Mouse (Mus musculus) embryo, embryonic 10 days (tissue): ENCODE measurements around the gene Glrx2.
A peak's percentile ranks its signal among the peaks of the same experiment; 100 is the strongest.
"Not testable (repeated sequence)": the region's sequence is repeated elsewhere in the genome, so short reads cannot be mapped to it uniquely, and the experiment has no call there.

Experiments used
- DNase-seq: peaks from one replicate; pipeline ENCODE4 v3.0.0-alpha.2; 2015; ENCODE audit warnings: low spot score

The Glrx2 gene

DNA sequence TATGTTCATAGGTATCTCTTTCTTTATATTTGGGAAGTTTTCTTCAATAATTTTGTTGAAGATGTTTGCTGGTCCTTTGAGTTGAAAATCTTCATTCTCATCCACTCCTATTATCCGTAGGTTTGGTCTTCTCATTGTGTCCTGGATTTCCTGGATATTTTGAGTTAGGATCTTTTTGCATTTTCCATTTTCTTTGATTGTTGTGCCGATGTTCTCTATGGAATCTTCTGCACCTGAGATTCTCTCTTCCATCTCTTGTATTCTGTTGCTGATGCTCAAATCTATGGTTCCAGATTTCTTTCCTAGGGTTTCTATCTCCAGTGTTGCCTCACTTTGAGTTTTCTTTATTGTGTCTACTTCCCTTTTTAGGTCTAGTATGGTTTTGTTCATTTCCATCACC, at the start of gene Glrx2:
Gene Glrx2, plus strand, starts transcription at position 301 of the 400 bp plus-strand sequence.
- DNase-seq: not testable (repeated sequence)

DNA sequence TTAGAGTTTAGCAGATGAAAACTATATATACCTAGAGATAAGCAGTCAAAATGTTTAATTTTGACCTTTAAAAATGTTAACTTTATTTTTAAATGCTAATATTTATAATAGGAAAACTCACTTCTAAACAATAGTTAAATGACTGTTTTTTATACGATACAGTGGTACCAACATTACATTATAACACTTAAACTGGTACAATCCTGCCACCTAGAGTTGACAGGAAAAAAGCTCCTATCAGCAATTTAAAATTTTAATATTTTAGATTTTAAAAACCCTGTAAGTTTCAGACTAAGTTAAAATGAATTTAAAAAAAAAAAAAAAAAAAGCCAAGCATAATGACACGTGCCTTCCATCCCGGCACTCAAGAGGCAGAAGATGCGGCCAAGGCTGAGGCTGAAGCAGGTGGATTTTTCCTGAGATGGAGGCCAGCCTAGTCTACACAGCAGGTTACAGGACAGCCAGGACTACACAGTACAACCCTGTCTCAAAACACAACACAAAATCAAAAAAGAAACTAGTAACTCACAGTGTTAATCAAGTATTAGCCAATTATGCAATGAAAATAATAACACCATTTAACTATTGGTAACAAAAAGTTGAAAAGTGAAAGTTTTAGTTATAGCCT, 40.3 kb upstream of the Glrx2 start:
- DNase-seq: no peak

DNA sequence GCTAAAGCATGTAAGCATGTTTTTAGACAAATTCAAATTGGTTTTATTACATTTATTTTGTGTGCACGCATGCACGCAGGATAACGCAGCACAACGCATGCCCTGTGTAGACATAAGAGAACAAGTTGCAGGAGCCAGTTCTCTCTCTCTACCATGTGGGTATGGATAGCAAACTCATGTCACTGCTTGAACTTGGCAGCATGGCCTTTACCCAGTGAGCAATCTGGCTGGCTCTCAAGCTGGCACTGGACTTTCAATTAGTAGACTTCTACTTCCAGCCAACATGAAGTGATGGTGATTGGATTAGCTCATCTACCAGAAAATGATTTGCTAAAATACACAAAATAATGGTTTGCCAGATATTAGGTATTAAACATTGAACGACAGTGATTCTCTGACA, 35.0 kb upstream of the Glrx2 start:
- DNase-seq: no peak

DNA sequence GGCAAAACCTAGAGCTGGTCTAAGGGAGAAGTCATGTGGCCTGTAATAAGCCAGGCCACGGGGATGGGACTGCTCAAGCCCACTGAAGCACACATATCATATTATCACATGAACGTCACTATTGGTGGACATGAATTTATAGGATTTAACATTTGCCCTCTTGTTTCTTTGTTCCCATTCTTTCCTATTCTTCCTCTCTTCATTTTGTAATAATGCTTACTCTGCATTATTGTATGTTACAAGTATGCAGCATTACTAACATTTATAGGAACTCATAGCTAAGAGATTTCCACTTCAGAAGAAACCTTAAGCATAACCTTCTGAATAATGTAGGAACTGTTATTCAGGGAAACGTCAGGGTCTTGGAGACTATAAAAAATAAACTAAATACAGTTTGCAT, 31.3 kb upstream of the Glrx2 start:
- DNase-seq: no peak

DNA sequence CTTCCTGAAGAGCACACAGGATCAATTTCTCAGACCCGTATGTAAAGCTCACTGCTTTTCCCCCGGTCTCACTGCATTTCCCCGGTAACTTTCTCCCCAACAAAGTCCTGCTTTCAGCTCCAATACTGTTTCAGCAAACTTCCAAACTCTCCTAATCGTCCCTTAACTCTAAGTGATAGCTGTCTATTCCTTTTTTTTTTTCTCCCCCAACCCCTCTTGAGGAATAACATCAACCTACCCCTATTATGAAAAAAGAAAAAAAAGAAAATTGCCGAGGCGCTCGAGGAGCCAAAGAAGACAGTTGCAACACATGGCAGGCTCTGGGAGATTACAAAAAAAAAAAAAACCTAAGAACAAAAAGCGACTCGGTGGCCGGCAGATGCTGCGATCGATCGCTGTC, 14.4 kb upstream of the Glrx2 start:
- no peak for DNase-seq

DNA sequence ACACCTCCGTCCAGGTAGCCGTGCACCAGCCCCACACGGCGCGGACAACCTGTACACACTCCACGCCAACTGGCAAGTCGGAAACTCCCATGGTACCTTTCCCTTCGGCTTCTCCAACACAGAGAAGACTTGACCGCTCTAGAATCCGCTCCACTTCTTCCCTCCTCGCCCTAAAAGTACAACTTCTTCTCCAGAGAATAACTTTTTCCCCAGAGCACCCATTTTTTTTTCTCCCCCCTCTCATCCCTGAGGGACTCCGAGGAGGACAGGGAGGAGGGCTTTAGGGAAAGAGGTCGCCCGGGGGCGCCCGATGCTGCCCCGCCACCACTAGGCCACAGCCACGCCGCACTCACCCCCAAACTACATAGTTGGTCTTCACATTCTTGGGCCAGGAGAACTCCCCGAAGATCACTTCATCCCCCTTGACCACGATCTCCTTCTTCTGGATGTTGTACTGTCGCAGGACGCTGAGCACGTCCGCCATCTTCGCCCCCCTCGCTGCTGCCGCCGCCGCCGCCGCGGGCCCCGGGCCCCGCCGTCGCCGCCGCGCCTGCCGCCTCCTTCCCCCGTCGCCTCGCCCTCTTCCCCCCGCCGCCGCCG, 13.9 kb upstream of the Glrx2 start:
- peak; percentile 33 for DNase-seq

DNA sequence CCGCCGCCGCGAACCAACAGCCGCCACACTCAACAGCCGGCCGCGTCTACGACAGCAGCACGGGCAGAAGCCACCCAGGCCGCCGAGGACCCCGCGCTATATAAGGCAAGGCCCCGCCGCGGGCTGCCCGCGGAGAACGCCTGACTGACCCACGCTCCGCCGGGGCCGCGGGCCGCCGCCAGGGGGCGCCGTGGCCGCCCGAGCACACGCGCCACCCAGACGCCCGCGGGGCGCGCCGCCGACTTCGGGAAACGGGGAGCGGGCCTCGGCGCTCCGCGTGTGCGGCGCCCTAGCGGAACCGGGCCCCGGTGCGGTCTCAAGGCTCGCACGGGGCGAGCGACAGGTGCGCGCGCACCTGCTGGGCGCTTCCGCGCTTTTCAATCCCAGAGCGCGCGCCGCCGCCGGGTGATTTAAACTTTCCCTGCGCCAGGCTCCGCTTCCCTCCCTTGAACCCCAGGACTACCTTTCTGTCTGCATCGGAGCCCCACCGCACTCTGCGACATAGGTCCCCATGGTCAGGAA, 13.3 kb upstream of the Glrx2 start, which contains the start of gene Cdc73:
Gene Cdc73, minus strand, starts transcription at position 153 of the 522 bp plus-strand sequence.
- peak; percentile 85 for DNase-seq

DNA sequence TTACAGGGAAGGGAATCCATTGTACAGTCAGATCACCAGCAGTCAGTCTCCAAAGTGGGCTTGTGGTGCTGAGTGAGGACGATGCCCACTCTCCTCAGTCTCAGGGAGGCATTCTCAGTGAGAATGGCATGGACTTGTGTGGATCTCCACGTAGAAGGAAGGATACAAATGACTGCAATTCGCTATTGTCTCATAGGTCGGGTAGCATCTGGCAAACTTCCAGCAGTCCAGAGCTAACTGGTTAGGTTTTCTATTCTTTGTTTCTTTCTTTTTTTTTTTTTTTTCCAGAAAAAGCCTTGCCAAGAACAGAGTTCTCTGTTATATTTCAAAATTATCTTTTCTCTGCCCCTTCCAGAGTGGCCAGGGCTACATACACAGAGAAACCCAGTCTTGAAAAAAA, 9.1 kb upstream of the Glrx2 start:
- no peak for DNase-seq

DNA sequence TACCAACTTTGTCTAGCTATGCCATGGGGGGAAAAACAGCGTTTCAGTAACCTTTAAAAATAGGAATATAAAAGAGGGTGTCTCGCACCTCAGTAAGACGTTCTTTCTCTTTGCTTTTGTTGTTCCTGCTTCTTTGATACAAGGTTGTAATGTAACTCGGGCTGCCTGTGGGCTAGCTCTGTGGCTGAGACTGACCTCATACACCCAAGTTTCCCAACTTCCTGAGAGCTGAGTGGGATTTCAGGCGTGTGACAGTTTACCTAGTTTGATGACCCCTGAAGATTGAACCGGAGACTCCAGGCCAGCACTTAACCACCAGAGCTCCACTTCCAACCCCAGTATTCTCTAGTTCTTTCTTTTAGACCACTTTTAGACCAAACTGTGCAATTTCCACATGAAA, 7.8 kb upstream of the Glrx2 start:
- no peak for DNase-seq

DNA sequence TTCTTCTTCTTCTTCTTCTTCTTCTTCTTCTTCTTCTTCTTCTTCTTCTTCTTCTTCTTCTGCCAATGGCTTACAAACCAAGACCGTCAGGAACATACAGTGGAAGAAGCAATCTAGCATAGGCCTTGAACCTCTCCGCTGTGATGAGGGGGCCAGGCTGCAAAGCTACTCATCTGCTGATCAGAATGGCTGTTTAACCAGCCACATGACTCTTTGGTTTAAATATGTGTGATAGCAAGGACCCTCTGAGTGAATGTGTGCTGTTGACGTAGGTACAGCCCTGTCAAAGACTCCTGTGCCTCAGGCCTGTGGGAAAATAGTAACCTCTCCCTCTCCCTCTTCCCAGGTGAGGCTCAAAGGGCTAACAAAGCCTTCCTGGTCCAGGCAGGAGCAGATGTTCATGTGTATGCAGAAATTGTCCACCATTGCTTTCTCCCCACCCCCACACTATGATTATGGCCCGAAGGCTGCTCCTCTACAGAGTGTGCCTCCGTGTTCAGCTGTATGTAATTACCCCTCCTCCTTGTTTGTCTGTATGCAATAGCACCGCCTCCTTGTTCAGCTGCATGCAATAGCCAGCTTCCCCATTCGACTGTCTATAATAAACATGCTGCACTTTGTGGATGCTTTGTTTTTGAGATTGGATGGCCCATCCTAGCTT, 6.0 kb upstream of the Glrx2 start:
- DNase-seq: no peak

DNA sequence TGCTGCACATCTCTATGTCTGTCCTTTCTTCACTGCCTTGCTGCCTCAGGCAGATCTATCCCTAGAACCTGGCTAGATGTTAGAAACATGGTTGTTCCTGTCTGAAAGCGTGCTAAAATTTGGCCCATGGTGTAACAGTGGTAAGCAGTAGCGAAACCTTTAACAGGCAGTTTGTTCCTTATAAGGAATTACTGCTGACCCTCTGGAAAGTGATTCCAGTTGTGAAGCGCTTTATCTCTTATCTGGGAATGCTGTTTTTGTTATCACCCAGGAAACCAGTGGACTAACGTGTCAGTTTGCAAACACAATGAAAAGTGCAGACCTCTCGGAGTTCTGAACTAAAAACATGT, 5.5 kb upstream of the Glrx2 start:
- DNase-seq: no peak

DNA sequence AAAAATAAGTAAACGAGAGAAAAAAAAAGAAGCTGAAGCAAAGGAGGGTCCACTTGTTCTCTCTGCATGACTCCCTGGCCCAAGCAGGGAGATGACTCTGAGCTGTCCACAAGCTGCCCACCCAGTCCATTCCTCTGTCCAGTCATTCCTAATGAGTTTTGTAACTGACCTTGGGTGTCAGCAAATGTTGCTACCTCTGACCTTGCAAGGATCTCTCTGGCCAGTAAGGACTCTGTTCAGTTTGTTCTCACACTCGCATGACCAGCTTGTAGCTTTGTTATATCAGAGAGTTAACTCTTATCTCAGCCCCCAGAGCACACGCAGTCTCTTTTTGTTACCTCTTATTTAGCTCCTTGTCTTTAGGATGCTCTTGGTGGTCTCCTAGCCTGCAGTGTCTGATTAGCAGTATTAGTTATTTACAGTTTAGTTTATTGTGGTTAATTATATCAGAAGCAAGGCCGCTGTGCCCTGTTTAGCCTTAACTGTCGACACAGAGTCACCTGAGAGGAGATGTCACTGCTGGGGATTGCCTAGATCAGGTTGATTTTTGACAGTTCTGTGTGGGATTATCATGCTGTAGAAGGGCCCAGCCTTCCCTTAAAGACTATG, 8.4 kb downstream of the Glrx2 start:
- no peak for DNase-seq

DNA sequence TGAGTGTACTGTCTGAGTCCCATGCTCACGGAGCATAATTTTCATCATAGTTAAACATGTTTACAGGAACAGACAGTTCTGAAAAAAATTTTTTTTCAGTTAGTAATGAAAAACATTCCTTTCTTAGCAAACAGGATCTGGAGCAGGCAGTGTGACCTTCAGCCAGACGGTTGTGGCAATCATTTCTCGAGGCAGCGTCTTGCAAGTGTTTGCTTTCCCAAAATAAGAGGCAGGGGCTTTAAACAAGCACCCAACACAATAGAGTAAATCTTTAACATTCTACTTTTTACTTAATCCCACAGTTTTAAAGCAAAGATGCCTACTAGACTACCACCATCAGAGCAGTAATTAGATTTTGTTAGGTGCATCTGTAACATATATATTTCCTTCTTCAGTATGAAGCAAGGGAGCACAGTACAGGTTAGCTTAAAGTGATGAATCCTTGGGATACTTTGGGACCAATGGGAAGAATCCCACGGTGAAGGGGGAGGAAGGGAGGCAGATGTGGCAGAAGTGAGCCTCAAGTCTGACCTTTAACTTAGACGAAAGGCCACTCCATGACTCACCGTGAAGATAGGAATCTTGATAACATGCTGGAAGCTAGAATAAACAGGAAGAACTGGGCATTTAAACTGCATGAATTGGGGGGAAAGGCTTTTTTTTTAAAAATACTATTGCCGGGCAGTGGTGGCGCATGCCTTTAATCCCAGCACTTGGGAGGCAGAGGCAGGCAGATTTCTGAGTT, 11.7 kb downstream of the Glrx2 start:
- no peak for DNase-seq

DNA sequence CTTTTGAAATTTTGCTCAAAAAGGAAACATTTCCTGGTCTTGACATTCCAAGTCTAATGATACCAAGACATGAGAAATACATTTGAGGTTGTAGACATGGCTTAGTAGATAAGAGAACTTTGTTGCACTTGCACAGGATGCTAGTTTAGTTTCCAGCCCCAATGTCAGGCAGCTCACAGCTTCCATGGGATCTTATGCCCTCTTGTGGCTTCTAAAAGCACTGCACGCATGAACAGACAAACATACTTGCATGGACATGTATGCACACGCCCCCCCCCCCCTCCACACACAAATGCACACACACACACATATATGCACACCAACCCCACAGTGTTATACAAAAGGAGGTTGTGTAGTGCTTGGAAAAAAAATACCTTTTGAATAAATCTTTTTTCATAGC, 14.8 kb downstream of the Glrx2 start:
- DNase-seq: peak; percentile 41

DNA sequence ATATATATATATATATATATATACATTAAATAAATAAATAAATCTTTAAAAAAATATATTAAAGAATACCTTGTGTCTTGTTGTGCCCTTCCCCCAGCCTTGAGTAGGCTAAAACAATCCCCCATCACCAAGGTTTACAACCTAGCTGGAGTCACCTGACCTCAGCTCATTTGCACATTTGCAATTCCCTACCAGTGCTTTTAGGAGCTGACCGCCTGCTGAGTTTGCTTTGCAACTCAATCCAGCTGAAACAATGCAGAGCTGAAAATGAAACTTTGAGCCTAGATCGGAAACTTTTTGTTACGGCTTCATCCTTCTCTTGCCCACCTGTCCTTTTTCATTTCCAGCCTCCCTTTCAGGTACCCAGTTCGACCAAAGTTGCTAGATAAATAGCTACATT, 15.6 kb downstream of the Glrx2 start:
- no peak for DNase-seq

DNA sequence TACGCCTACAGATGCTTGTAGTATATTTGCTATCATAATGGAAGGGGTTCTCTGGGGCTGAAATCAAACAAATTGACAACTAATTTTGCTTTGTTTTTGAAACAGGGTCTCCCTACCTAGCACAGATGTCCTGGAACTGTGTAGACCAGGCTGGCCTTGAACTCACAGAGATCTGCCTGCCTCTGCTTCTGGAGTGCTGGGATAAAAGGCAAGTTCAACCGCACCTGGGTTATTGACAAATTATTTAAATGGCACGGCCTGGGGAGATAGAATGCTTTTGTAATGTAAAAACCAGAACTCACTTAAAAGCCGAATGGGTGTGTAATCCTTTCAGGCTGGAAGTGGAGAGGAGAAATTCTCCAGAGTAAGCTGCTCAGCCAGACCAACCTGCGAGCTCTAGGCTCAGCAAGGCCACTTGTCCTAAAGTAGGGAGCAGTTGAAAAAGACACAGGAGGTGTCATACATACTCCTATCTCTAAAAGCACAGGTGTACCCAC, 17.8 kb downstream of the Glrx2 start:
- no peak for DNase-seq

DNA sequence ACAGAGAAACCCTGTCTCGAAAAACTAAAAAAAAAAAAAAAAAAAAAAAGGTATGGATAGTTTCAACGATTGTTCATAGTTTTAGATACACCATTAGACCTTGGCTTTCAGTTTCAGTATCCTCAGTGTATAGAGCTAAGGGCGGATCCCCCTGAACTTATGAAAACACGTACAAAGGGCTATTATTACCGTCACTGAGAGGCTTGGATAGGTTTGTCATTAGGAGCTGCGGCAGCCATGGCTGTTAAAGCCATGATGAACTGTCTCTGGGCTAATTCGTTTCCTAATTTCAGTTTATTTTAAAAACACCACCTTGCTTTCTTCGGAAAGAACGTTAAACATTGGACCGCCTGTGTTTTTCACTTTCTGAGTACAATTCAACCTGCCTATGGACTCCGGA, 22.7 kb downstream of the Glrx2 start:
- peak; percentile 12 for DNase-seq

DNA sequence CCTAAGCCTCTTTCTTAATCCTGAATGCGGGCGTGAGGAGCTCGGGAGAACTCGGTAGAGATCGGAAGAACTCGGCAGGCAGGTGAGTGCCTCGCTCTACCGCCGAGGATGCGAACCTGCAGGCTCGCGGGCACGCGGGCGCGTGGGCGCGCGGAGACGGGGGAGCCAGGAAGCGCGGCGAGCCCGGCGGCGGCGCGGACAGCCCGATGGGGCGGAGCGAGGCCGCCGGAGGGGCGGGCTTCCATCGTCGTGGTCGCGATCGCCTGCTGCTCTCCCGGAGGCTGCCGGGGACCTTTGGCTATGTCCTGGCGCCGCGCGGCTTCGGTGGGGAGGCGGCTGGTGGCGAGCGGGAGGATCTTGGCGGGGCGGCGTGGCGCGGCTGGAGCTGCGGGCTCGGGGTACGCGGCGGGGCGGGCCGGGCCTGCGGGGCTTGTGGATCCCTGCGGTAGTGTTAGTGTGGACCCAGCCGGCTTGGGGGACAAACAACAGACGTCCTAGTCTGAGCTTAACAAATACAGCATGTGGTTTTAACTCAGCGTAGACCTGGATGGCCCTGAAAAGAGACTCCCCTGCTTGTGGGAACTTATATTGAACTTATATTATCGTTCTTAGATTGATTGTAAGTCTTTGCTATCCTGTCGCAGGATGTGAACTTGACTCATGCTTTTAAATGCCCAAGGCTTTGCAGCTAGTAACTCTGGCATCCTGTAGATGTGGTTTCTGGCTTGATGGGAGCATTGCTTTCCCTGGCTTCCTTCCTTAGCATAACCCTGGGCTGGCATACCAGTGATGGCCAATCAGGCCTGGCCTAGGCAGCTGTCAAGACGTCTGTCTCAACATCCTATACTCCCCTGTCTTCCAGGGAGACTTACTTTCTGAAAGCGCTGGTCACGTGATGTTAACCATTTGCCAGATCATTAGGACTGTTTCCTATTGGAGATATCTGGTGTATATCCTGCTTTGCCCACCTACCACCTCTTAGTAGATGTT, 23.5 kb downstream of the Glrx2 start:
- peak; percentile 81 for DNase-seq

DNA sequence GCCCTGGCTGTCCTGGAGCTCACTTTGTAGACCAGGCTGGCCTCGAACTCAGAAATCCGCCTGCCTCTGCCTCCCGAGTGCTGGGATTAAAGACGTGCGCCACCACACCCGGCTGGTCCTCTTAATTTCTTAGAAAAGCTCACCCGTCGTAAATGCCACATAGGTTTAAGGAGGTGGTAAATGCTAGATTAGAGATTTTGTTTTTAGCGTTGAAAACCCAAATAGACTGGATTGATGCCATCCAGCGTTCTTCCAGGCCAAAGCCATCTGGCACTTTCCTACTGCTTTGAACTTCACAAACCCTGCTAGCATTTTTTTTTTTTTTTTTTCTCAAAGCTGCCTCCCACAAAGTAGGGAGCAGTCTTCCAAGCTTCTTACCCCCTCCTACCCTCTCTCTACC, 24.4 kb downstream of the Glrx2 start:
- DNase-seq: no peak

DNA sequence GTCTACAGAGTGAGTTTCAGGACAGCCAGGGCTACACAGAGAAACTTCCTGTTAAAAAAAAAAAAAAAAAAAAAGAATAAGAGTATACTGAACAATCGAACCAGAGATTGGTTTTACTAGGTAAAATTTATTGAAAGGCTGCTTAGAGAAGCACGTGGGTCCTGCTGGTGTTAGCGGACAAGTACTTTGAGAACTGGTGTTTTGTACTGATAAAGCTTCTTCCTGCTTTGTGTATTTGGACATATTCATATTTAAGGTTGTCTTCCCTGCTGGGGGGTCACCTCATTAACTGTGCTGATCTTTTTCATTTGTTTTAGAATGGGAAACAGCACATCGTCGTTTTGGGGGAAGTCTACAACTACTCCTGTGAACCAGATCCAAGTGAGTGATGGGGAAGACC, 25.2 kb downstream of the Glrx2 start:
- no peak for DNase-seq

DNA sequence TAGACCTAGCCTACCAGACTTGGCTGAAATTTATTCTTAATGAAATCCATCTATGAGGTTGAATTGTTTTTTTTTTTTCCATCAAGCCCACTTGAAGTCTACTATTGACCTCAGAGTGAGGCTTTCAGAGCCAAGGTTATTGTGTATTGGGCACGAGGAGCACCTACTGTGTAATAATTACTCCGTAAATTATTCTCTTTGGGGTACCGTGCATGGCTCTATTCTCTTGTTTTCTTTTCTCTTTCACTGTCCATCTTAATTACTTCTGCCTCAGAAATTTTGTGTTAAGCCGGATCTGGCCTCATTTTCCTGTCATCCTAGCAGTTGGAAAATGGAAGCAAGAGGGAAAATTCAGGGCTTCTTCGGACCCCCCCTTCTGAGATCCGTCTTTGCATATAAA, 26.0 kb downstream of the Glrx2 start:
- DNase-seq: no peak
